In genomic region chr13:7374993-7375627, GRCm38 (mm10) we compare ENCODE assay signal across 21 mouse cellular contexts.
DNase-seq lines count a peak whose midpoint lies in the region; ATAC-seq and TF ChIP-seq lines count a peak whose summit lies in the region.
"Had no signal": no experiment of that assay in that cellular context is flagged by ENCODE, and none has a peak within 500 bp of the region (broad histone marks: within the 10 kb centered on the region; RNA-seq: fewer than 3 reads in every experiment).

No protein-coding gene starts in this region.

- no peaks in the 10 kb centered on the region for H3K36me3 ChIP-seq in hindbrain, embryonic 11.5 days (ENCODE audit: control insufficient read depth, insufficient read depth, low read length)
- no peaks in the 10 kb centered on the region for H3K36me3 ChIP-seq in hindbrain, embryonic 10.5 days
- H3K36me3 ChIP-seq in midbrain, postnatal 0 days (ENCODE audit: insufficient read depth, low read length) = no peaks in the 10 kb centered on the region
- H3K36me3 ChIP-seq: embryonic facial prominence, embryonic 10.5 days; heart, embryonic 12.5 days; kidney, embryonic 15.5 days; limb, embryonic 10.5 days; midbrain, embryonic 12.5 days had no signal

- peak; percentile 48; the same call in 1 of the 2 replicates for ATAC-seq in hindbrain, embryonic 11.5 days (ENCODE audit: low FRiP score)
- no peak for ATAC-seq in midbrain, postnatal 0 days (ENCODE audit: low FRiP score)
- ATAC-seq: intestine, embryonic 16.5 days had no signal

- H3K4me3 ChIP-seq in hindbrain, embryonic 11.5 days (ENCODE audit: low read depth, low read length) = no peak overlapping the region
- no peak overlapping the region for H3K4me3 ChIP-seq in hindbrain, embryonic 10.5 days
- H3K4me3 ChIP-seq in layer of hippocampus, adult 2 months = no peak overlapping the region
- H3K4me3 ChIP-seq in midbrain, postnatal 0 days (ENCODE audit: low read depth, low read length) = no peak overlapping the region
- H3K4me3 ChIP-seq: embryonic facial prominence, embryonic 10.5 days; heart, embryonic 12.5 days; kidney, embryonic 15.5 days; limb, embryonic 10.5 days; midbrain, embryonic 12.5 days had no signal

- TF ChIP-seq CTCF in layer of hippocampus, adult 2 months (conservative IDR thresholded peaks at IDR 0.05) = no peak
- no peak for TF ChIP-seq CTCF in midbrain, postnatal 0 days (IDR thresholded peaks at IDR 0.05)

- DNase-seq in hindbrain, embryonic 11.5 days (ENCODE audit: low spot score) = no peak
- no peak for DNase-seq in hindbrain, embryonic 10.5 days (ENCODE audit: low spot score)
- peak; percentile 19 to 29 for DNase-seq in right cerebral cortex, postnatal 10 days (ENCODE audit: low spot score in 2 of 2)
- no peak for DNase-seq in right cerebral cortex, postnatal 36 days (ENCODE audit: low spot score in 2 of 2)
- DNase-seq in layer of hippocampus, adult 2 months (ENCODE audit: low spot score in 2 of 2) = peak; percentile 11 to 12
- DNase-seq in midbrain, postnatal 0 days (ENCODE audit: low spot score) = peak; percentile 24
- DNase-seq in heart, postnatal 36 days = no peak
- DNase-seq in spleen, postnatal 4 days (ENCODE audit: low spot score in 2 of 2) = no peak
- DNase-seq: adrenal gland, postnatal 36 days; gastrocnemius, postnatal 36 days; heart, postnatal 4 days; lung, adult 2 months; lung, postnatal 36 days; thymus, postnatal 36 days had no signal

- no peaks in the 10 kb centered on the region for H3K4me1 ChIP-seq in hindbrain, embryonic 11.5 days (replicated peaks; ENCODE audit: control insufficient read depth, insufficient read depth, low read length)
- H3K4me1 ChIP-seq in hindbrain, embryonic 10.5 days (replicated peaks) = no peaks in the 10 kb centered on the region; the same call in 1 of the 2 replicates
- H3K4me1 ChIP-seq in midbrain, postnatal 0 days (ENCODE audit: insufficient read depth, low read length) = no peaks in the 10 kb centered on the region
- H3K4me1 ChIP-seq: embryonic facial prominence, embryonic 10.5 days; heart, embryonic 12.5 days; kidney, embryonic 15.5 days; limb, embryonic 10.5 days; midbrain, embryonic 12.5 days had no signal

- no peaks in the 10 kb centered on the region for H3K9me3 ChIP-seq in hindbrain, embryonic 11.5 days (ENCODE audit: control insufficient read depth, low read length)
- H3K9me3 ChIP-seq in hindbrain, embryonic 10.5 days = peaks cover 4% of the 10 kb centered on the region; the same call in 1 of the 2 replicates
- no peaks in the 10 kb centered on the region for H3K9me3 ChIP-seq in midbrain, postnatal 0 days (ENCODE audit: low read length)
- H3K9me3 ChIP-seq: embryonic facial prominence, embryonic 10.5 days; kidney, embryonic 15.5 days; limb, embryonic 10.5 days; midbrain, embryonic 12.5 days had no signal

- H3K9ac ChIP-seq in hindbrain, embryonic 11.5 days (ENCODE audit: low read depth, low read length) = no peak overlapping the region
- no peak overlapping the region for H3K9ac ChIP-seq in midbrain, postnatal 0 days (replicated peaks; ENCODE audit: low read length, poor library complexity, severe bottlenecking)
- H3K9ac ChIP-seq: heart, embryonic 12.5 days; kidney, embryonic 15.5 days; midbrain, embryonic 12.5 days had no signal

- no peaks in the 10 kb centered on the region for H3K27me3 ChIP-seq in hindbrain, embryonic 11.5 days (ENCODE audit: control insufficient read depth, insufficient read depth, low read length)
- H3K27me3 ChIP-seq in hindbrain, embryonic 10.5 days (ENCODE audit: insufficient read depth, poor library complexity, severe bottlenecking) = no peaks in the 10 kb centered on the region
- no peaks in the 10 kb centered on the region for H3K27me3 ChIP-seq in midbrain, postnatal 0 days (ENCODE audit: insufficient read depth, low read length)
- H3K27me3 ChIP-seq: heart, embryonic 12.5 days; kidney, embryonic 15.5 days; midbrain, embryonic 12.5 days had no signal

- intact Hi-C loops in heart, postnatal 36 days (cut with DNase I) = no loop called here

- WGBS in hindbrain, embryonic 11.5 days = 80% methylated on average over 7 of the region's 7 CpGs
- 87% methylated on average over 7 of the region's 7 CpGs for WGBS in hindbrain, embryonic 10.5 days
- WGBS in midbrain, postnatal 0 days = 40% methylated on average over 7 of the region's 7 CpGs

- H3K27ac ChIP-seq in hindbrain, embryonic 11.5 days (ENCODE audit: low read depth, low read length) = no peak overlapping the region
- no peak overlapping the region for H3K27ac ChIP-seq in hindbrain, embryonic 10.5 days
- H3K27ac ChIP-seq in layer of hippocampus, adult 2 months = peak overlapping the region; percentile 51; the same call in 1 of the 2 replicates
- H3K27ac ChIP-seq in midbrain, postnatal 0 days (ENCODE audit: low read depth, low read length) = no peak overlapping the region
- H3K27ac ChIP-seq: embryonic facial prominence, embryonic 10.5 days; kidney, embryonic 15.5 days; limb, embryonic 10.5 days; midbrain, embryonic 12.5 days had no signal

- no peak overlapping the region for H3K4me2 ChIP-seq in hindbrain, embryonic 11.5 days (replicated peaks; ENCODE audit: low read depth, low read length)
- no peak overlapping the region for H3K4me2 ChIP-seq in midbrain, postnatal 0 days (ENCODE audit: low read depth, low read length, poor library complexity, severe bottlenecking)
- H3K4me2 ChIP-seq: heart, embryonic 12.5 days; kidney, embryonic 15.5 days; liver, embryonic 11.5 days; midbrain, embryonic 12.5 days had no signal

Comparison
In these comparisons a context has a peak if more than half of its experiments do, and no peak if none do; other contexts are left out.
1. DNase-seq: peak in right cerebral cortex, postnatal 10 days (2 of 2), layer of hippocampus, adult 2 months (2 of 2) and midbrain, postnatal 0 days (single experiment); none in hindbrain, embryonic 11.5 days (single experiment), hindbrain, embryonic 10.5 days (single experiment), right cerebral cortex, postnatal 36 days (0 of 2), heart, postnatal 36 days (0 of 2) and spleen, postnatal 4 days (0 of 2).